Mouse (Mus musculus) urinary bladder, adult 18-20 months (tissue): Measurements from ENCODE around the gene Ambn.
A peak's percentile ranks its signal among the peaks of the same experiment; 100 is the strongest.
"Not testable (repeated sequence)": the region's sequence is repeated elsewhere in the genome, so short reads cannot be mapped to it uniquely, and the experiment has no call there.

Experiments used
- DNase-seq, 2 experiments: peaks; one replicate each; pipeline ENCODE4 v3.0.0; 2022; ENCODE audit warnings: low spot score in 2 of 2, mixed read lengths in 2 of 2

The Ambn gene

DNA sequence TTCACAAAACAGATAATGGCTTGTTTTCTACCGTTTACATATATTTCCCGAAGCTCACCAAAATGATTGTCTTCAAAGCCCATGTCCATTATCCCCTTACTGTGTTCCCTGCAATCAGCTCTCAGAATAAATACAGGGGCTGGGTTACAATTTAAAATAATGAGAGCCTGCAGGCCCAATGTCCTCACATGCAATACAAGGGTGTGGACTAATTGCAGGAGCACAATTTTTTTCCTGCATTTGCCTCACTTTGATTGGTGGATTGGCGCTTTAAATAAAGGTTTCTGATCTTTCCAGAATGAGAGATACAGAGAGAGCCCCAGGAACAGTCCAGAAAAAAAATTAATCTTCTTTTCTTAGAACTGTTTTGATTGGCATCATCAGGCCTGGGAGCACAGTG lies at the start of gene Ambn:
TSS of gene Ambn (plus strand) at position 301 of the 400 bp plus-strand sequence.
- DNase-seq: no peak

- no peak for DNase-seq
Measured at GRCm38 (mm10) chr5:88420319-88421065, 35.3 kb upstream of the Ambn start.

DNA sequence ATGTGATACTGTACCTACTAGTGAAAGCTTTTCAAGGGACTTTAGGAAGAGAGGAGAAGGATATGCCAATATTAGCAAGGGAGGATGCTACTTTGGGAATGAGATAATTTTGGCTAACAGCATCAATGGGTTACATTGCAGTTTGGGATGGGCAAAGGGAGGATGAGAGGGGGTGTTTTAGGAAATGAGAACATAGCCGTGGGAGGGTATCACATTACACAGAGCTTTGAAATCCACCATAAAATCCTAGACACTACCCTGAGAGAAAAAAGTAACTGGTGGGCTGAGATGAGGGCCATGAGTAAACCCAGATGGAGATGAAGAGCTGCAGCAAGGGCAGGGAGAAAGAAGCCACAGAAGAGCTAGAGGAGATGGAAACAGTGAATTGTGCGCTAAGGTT lies 30.9 kb upstream of the Ambn start:
- not testable (repeated sequence) for DNase-seq

DNA sequence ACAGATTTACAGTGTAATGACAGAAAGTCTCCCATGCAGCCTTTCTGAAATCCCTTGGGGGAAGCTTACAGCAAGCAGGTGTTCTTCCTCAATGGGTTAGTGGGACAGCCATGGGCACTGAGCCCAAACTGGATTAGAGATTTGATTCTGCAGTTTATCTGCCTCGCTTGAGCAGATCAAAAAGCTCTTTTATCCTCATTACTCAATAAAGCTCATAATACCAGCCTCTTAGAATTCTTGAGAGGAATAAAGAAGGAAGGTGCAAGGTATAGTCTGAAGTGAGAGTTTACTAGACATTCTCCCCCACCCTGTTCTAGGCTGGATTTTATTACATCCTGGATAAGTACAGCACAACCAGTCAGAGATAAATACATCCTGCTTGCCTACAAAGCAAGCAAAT lies 29.0 kb upstream of the Ambn start:
- no peak for DNase-seq

DNA sequence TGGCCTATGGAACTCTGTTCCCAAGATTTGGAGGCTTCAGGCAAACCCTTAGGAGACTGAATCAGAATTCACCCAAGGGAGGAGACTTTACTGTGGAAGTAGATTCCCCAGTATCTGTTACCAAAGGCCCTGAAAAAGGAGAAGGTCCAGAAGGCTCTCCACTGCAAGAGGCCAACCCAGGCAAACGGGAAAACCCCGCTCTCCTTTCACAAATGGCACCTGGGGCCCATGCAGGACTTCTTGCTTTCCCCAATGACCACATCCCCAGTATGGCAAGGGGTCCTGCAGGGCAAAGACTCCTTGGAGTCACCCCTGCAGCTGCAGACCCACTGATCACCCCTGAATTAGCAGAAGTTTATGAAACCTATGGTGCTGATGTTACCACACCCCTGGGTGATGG lies 11.7 kb downstream of the Ambn start:
- no peak for DNase-seq

- DNase-seq: no peak
Measured at GRCm38 (mm10) chr5:88468807-88469704, 13.3 kb downstream of the Ambn start.

DNA sequence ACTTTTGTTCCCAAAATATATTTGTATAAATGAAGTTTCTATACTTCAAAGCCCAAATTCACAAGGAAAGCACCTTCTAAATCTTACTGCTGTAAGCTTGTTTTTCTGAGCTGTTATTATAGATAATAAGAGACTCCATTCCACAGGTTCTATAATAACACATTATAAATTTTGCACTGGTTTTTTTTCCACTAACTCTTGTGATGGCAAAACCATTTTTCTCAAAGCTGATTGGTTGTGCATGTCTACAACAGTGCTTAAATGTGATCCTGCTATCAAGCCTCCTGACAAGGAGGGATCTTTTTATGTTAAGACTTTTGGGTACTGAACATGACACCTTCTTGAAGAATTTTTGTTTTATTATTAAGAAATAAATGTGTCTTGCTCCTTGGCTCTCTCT lies 31.9 kb downstream of the Ambn start, which contains the start of gene Enam:
TSS of gene Enam (plus strand) at position 301 of the 400 bp plus-strand sequence.
- DNase-seq: no peak

DNA sequence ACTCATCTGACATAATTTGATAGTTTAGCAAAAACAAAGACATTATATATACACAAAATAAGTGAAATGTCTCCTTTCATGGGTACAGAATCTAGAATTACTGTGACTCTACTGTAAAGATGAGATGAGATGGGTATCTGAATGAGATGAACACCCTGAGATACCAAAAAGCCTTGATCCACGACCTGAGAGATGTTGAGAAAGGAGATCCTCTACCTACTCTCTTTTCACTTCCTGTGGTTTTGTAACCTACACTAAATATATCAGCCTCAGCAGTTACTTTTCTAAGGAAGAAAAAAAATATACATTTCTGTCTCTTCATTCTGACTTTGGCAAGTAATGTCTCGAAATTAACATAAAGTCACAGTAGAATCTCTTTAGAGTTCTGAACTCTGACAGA lies 33.2 kb downstream of the Ambn start:
- DNase-seq: no peak

DNA sequence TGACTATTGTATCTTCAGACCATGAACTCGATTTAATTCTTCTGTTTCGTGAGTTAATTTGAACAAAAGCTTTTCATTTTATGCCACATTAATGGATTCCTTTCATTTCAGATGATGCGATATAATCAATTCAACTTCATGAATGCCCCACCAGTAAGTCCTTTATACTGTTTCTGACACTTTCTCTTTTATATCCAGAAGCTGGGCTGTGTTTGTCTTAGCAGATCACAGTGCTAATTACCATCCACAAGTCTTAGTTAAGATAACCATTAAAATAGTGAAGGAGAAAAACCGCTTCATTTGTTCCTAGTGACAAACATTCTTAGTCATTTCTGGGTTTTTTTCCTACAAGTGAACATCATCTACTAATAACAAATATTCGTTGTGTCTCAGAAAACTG lies 35.3 kb downstream of the Ambn start:
- no peak for DNase-seq

DNA sequence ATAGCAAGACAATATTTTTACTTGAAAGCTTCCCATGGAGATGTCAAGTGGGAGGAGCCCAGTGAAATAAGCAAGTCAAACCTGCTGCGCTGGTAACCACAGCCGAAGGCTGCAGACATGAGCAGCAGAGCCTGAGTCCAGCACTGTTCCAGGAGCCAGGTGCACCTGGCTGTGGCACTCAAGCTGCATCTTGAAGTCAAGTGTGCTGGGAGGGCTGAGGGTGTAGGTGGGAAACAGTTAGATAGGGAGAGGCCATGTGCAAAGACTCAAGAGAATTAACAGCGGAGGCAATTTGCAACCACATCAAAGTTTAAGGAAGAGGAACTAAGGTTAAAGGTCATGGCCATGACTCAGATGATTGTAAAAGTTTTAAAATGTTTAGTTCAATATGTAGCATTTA lies 44.0 kb downstream of the Ambn start:
- DNase-seq: peak in 1 of 2 experiments; percentile 7

DNA sequence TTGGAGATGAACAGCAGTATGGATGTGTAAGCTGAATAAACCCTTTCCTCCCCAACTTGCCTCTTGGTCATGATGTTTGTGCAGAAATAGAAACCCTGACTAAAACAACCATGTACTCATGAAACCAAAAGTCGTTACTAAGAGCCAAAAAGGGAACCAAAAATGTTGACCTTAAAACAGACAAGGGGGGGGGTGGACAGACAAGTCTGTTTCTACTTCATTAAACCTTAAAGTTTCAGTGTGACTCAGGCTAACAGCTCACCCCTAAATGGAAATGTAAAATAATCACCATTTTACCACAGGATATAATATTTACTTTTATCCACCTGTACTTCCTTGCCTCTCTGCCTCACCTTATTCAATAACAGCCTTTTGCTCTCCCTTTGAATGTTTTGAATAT lies 52.8 kb downstream of the Ambn start:
- DNase-seq: no peak

GRCm38 (mm10) chr5:88508990-88509389 lies 53.2 kb downstream of the Ambn start:
- DNase-seq: no peak
